ENCODE assay signal across 30 mouse cellular contexts in genomic region chr2:163469711-163470110, GRCm38 (mm10). TPM values are rescaled to one million over a fixed set of nuclear protein-coding genes. Genes with fewer than 3 reads are reported as not detected.
"Had no signal": no experiment of that assay in that cellular context is flagged by ENCODE, and none has a peak within 500 bp of the region (broad histone marks: within the 10 kb centered on the region; RNA-seq: fewer than 3 reads in every experiment).

No protein-coding gene starts in this region.

- H3K4me3 ChIP-seq: layer of hippocampus, adult 2 months; limb, embryonic 10.5 days; limb, embryonic 13.5 days; liver, embryonic 12.5 days; liver, embryonic 15.5 days; lung, embryonic 15.5 days; midbrain, embryonic 12.5 days; myocyte; neural tube, embryonic 13.5 days; stomach, embryonic 15.5 days had no signal

- H3K27me3 ChIP-seq: limb, embryonic 13.5 days; liver, embryonic 12.5 days; liver, embryonic 15.5 days; lung, embryonic 15.5 days; midbrain, embryonic 12.5 days; neural tube, embryonic 13.5 days; stomach, embryonic 15.5 days had no signal

- DNase-seq: kidney, postnatal 25 days; layer of hippocampus, adult 9-11 months; liver; lung, adult 18-20 months; lung, postnatal 10 days; lung, postnatal 36 days; retina, postnatal 1 day; right cerebral cortex, postnatal 25 days; spleen, adult 18-20 months; thymus, adult 18-20 months; thymus, postnatal 36 days had no signal

- H3K4me2 ChIP-seq: limb, embryonic 13.5 days; liver, embryonic 12.5 days; liver, embryonic 15.5 days; lung, embryonic 15.5 days; midbrain, embryonic 12.5 days; neural tube, embryonic 13.5 days; stomach, embryonic 15.5 days had no signal

- H3K27ac ChIP-seq: kidney, postnatal 0 days; layer of hippocampus, adult 2 months; limb, embryonic 10.5 days; limb, embryonic 13.5 days; liver, embryonic 12.5 days; liver, embryonic 15.5 days; lung, embryonic 15.5 days; midbrain, embryonic 12.5 days; neural tube, embryonic 13.5 days; stomach, embryonic 15.5 days had no signal

- ATAC-seq: liver, embryonic 12.5 days; midbrain, embryonic 16.5 days had no signal

- H3K9ac ChIP-seq: limb, embryonic 13.5 days; liver, embryonic 12.5 days; liver, embryonic 15.5 days; lung, embryonic 15.5 days; midbrain, embryonic 12.5 days; neural tube, embryonic 13.5 days; stomach, embryonic 15.5 days had no signal

- H3K9me3 ChIP-seq: limb, embryonic 10.5 days; limb, embryonic 13.5 days; liver, embryonic 12.5 days; liver, embryonic 15.5 days; lung, embryonic 15.5 days; midbrain, embryonic 12.5 days; neural tube, embryonic 13.5 days; stomach, embryonic 15.5 days had no signal

RNA-seq across cellular contexts. Expression of gene R3hdml, which starts 22.4 kb away (rescaled TPM):
- total RNA-seq: layer of hippocampus, adult 2 months; layer of hippocampus, postnatal 25 days; left cerebral cortex, adult 18-20 months; left cerebral cortex, postnatal 25 days; monocyte, adult 5-6 weeks; neutrophil, adult 5-6 weeks had no signal
- polyA plus RNA-seq: limb, embryonic 10.5 days; limb, embryonic 13.5 days; liver, embryonic 12.5 days; liver, embryonic 15.5 days; midbrain, embryonic 12.5 days; neural tube, embryonic 13.5 days; testis, adult 2 months; urinary bladder, adult 2 months had no signal

RNA-seq across cellular contexts. Expression of gene Gdap1l1, which starts 31.4 kb away (rescaled TPM):
- total RNA-seq: monocyte, adult 5-6 weeks; neutrophil, adult 5-6 weeks had no signal

RNA-seq across cellular contexts. Expression of gene Hnf4a, which starts 36.9 kb away (rescaled TPM):
- total RNA-seq: layer of hippocampus, adult 2 months; layer of hippocampus, postnatal 25 days; left cerebral cortex, adult 18-20 months; left cerebral cortex, postnatal 25 days; monocyte, adult 5-6 weeks; neutrophil, adult 5-6 weeks had no signal
- polyA plus RNA-seq: limb, embryonic 10.5 days; limb, embryonic 13.5 days; midbrain, embryonic 12.5 days; midbrain, embryonic 16.5 days; myocyte; neural tube, embryonic 13.5 days had no signal
